Mouse (Mus musculus): Measurements from ENCODE around the gene Gcnt4. TPM values are rescaled to one million over a fixed set of nuclear protein-coding genes. Genes with fewer than 3 reads are reported as not detected.
"Not testable (repeated sequence)": the region's sequence is repeated elsewhere in the genome, so short reads cannot be mapped to it uniquely, and the experiment has no call there.

Gcnt4 gene
- total RNA-seq (2021) = under 1 TPM; 0.76 to 0.93 TPM
- long read RNA-seq, experiment 1, partial matches to known transcripts = 0 of 1 reads
- long read RNA-seq, experiment 1, other reads (novel, unspliced or antisense) = 1 of 1 reads
- long read RNA-seq, experiment 2 = 0 reads

DNA sequence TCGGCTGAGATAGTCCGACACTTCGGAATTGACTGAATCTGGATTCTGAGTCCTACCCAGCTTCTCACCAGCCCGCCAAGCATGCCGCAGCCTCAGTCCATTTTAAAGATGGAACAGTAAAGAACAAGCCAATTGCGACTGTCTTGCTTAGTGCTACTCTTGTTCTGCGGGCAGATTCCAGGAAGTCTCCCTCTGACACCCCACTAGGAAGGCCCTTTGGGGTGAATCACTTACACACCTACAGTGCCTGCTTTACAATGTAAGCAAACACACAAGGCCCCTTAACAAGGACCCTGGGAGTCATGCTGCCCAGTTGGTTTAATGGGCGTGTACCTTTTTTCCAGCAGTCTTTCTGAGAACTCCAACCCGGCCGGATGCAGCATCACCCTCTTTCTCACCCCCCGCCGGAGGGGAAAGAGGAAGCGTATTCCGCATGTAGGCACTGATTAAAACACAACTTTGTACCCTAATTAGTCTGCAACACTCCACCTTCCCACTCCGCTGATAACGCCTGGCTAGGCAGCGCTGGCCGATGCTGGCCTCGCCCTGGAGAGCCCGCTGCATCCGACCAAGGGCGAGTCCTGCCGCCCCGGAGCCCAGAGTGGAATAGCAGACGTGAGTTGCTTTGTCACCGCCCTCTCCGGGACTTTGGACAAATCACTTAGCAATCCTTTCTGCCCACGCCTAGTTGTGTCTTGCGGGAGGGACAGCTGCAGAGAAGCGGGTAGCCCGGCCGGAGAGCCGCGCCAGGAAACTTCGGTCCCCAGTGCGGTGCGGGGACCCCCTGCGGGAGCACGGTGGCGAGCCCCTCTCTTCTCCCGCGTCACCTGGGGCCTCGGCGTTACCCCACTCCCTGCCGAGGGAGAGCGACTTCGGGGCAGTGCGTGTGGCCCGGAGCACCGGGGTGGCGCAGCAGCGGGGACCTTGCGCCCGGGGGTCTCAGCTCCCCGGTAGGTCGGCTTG is at the start of gene Gcnt4:
TSS of gene Gcnt4 (plus strand) at position 691 of the 963 bp plus-strand sequence.
- peak; percentile 76 for DNase-seq

DNA sequence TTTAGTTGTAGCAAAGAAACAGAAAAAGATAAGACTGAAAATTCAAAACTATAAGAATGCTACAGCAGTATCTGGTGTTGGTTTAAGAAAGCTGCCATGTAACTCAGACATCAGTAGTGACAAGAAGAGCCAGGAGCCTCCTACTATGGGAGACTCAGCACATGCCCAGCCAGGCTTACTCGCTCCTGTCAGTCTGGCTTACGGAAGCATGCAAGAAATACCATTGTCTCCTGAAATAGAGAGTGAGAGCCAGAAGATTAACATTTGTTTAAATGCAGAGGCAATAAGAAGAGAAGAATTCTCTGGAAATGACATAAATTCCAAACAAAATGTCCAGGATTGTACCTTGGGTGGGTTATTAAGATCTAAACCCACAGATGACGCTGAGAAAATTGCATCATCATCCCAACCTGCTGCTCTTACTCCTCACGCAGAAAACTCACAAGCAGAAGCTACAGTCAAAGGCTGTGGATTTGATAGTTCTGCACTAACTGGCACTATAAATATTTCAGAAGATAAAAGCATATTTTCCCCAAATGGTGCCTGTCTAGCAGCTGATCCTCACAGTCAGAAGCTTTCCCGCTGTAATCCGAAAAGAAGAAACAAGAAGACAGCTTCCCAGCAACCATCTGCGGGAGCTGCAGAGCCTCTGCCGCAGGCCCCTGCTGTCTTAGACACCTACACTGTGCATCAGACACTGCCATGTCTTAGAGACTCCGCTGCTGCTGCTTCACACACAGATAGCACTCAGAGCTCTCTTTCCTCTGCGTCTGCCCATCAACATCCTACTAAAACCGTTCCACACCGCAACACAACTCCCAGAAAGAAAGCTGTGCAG is 46.0 kb upstream of the Gcnt4 start:
- no peak for DNase-seq

DNA sequence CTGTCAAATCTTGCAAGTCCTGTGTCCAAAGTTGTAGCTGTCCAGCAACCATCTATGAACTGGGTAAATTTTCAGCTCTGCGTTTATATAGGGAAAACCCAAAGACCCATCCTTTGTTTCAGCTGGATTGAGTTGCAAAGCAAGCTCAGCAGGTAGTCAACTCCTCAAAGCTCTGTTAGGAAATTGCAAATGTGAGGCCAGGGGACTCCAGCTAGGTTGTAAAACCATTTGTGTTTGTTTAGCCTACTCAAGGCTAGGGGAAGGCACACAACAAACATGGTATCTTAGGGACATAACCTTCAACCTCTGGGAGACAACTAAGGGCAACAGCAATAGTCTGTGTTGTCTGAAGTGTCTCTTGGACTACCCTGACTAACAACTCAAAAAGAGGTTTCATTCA is 40.0 kb upstream of the Gcnt4 start:
- no peak for DNase-seq

DNA sequence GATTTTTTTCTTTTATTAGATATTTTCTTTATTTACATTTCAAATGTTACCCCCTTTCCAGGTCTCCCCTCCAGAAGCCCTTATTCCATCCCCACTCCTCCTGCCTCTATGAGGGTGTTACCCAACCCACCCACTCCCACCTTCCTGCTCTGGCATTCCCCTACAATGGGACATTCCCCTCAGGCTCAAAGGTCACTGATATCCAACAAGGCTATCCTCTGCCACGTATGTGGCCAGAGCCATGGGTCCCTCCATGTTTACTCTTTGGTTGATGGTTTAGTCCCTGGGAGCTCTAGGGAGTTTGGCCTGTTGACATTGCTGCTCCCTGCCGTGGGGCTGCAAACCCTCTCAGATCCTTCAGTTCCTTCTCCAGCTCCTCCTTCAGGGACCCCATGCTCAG is 34.5 kb upstream of the Gcnt4 start:
- DNase-seq = no peak

DNA sequence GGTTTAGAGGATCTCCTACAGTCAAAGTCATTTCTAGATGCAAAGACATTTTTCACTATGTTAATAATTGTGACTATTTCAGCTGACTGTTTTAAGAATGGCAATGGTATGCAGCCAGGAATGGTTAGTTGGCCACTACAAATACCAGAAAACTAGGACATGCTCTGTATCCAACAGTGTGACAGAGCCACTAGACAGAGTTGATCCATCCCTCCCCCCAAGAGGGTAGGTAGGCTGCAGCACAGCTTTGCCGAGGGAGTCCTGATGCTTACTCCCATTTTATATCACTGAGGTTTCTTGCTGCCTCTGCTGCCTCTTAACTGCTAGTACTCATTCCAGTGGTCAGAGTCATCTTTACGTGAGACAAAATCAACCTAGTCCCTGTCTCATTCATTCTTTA is 29.3 kb upstream of the Gcnt4 start:
- no peak for DNase-seq

DNA sequence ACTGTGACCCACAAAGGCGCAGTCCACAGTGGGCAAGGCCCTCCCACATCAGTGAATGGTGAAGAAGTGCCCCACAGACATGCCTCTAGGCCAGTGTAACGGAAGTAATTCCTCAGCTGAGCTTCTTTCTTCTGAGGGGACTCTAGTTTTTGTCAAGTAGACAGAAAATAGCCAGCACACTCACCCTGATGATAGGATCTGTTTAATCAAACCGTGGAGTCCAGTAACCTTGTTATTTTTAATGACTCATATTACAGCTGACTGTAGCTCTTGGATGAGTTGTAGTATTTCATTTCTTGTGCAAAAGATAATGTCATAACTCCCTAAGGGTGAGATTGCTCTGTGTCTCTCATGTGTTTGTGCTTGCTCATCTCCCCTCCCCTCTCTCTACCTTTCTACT is 17.8 kb upstream of the Gcnt4 start:
- DNase-seq = no peak

DNA sequence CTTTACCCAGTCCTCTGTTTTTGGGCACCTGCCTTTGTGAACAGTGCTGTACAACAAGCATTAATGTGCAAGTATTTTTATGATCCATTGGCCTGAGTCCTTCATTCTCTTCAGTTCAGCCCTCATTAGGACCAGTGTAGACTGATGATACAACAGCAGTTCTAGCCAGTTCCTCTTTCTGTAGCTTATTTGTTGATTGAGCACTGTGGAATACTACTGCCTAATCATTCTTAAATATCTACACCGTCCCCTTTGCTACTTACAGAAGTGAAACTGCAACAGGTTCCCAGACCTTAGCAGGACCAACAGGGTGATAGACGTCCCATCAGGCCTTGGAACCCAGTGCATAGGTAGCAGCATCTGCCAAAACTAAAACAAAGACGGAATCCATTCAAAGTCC is 13.3 kb upstream of the Gcnt4 start:
- no peak for DNase-seq

DNA sequence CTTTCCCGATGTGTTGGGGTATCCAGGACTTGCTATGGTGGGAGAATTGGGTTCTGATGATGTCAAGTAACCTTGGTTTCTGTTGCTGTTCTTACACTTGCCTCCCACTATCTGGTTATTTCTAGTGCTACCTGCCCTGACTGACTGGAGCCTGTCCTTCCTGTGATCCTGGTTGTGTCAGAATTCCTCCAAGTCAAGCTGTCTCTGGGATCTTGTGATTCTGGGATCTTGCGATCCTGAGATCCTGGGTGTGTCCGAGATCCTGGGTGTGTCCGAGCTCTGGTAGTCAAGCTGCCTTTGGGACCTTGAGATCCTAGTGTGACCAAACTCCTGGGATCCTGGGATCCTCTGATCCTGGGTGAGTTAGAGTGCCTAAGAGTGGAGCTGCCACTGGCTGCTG is 1.4 kb upstream of the Gcnt4 start:
- not testable (repeated sequence) for DNase-seq

DNA sequence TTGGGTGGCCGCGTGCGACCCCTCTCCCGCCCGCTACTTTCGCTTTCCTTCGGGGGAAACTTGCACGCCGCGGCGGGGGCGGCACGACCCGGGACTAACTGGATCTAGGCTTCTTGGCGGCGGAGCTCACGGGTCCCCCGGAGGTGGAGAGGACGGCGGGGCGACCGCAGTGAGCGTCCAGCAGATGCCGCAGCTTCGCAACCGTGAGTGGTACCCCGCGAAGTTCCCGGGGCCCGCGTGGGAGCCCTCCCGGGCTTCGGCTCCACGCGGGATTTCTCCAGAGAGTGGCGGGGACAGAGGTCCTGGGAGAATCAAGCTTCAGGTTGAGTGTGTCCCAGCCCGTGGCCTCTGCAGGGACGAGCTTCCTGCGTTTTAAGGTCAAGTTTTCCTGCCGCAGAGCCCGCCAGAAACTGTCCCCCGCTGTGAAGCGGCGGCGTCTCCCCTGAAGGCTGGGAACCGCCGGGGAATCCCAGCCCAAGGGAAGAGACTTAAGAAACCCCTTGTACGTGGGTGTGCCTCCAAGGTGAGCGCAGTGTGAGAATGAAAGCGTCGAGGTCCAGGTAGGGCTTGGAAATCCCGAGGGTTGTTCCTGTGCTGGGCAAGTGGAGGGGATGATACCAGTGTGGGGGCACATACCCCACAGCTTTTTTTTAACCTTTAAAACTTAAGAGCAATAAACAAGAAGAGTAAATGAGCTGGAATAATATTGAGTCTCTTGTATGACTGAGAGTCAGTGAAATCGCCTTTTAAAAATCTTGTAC is 676 bp downstream of the Gcnt4 start:
- peak; percentile 38 for DNase-seq

DNA sequence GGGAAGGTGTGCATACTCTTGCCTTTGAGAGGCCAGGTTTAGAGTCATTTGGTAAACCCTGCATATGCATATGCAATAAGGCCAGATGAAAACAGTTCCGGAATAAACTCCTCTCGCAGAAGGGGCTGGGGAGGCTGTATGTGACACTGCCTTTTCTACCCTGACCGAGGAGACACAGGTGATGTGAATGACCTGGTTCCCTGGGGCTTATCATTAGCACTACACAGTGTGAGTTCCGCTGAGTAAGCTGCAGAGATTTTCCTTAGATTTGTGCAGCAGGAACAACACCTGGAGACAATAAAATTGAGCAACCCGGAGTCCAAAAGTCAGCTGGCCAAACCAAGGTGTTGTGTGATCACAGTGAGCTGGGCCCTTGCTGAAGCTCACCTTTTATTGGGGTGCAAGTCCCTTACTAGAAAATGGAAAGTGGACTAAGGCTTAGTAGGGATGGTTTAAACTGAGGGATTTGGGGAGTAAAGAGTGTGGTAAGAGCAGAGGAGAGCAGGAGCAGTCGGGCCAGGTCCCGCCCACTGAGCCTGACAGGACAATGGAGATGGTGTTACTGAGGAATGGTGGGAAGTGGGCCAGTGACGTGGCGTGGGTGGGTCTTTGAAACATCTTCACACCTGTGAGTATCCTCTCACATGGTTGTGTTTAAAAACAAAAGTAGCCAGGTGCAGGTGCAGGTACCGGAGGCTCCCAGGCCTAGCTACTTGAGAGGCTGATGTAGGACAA is 1.7 kb downstream of the Gcnt4 start:
- DNase-seq = no peak

DNA sequence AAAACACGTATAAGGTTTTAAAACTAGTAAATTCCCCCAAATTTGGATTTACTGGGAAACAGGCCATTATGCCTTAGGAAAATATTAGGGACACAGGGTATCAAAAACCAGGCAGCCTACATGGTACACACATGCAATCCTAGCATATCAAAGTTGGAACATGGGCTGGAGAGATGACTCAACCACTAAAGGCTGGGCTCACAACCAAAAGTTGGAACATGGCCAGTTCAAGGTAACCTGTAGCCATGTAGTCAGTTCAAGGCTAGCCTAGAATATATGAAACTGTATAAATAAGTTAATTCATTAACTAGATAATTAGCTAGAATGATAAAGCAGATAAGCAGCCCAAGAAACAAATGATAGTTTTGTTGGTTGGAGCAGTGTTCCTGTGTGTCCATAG is 3.3 kb downstream of the Gcnt4 start:
- DNase-seq = no peak

DNA sequence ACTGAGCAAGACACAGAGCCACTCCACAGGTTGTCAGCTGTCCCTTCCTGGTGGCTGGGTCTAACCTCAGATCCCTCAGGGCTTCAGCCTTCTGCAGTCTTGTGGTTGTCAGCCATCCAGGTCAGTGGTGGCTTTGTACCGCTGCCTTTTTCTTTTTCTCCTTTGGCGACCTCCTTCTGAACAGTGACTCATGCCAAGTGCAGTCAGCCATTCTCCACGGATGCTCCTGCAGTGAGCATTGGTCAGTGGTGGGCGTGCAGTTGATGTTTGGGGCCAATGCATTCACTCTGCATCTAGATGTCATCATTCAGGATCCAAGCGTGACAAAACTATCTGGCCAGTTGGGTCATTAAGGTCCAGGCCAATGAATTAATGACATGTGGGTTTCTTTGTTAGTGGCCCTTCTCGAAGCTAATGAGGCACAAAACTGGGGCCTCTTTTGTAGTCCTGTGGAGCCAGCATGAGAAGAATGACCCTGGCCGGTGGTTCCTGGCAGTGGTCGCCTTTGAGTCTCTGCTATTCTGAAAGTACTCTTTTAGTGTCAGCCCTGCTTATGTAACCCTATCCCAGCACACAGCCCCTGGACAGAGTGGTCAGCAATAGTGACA is 4.0 kb downstream of the Gcnt4 start:
- DNase-seq = no peak

DNA sequence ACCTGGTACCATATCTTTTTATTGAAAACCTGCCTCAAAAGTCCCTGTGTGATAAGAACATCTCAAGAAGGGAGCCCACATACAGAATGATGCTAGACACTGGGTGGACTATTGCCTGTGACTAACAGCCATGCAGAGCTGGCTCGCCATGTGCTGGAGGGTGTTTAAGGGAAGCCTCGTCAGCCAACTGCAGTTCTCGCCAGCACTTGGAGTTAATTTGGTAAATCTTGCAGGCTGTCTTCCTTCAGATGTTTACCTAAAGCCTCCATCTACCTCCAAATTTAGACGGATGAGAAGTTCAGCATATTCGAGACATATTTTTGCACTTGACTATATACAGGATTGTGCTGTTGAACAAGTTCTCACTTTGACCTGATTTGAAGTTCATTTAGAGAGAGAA is 8.3 kb downstream of the Gcnt4 start:
- no peak for DNase-seq

DNA sequence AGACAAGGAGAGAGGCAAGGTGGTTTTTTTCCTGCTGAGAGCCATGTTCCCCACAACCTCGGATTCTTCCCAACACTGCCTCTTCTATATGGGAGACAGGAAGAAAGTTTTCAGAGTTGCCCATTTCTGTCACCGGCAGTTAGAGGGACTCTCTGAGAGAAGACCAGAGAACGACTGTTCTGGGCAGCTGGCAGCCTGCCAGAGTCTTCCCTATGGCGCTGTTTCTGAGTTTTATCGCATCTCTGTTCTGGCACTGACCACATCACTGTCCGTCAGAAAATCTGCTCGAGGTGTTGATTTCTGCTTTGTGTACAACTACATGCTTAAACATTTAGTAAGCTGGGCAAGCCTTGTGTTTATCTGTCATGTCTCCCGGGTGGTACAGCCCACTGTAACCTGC is 8.9 kb downstream of the Gcnt4 start:
- DNase-seq = peak; percentile 8

DNA sequence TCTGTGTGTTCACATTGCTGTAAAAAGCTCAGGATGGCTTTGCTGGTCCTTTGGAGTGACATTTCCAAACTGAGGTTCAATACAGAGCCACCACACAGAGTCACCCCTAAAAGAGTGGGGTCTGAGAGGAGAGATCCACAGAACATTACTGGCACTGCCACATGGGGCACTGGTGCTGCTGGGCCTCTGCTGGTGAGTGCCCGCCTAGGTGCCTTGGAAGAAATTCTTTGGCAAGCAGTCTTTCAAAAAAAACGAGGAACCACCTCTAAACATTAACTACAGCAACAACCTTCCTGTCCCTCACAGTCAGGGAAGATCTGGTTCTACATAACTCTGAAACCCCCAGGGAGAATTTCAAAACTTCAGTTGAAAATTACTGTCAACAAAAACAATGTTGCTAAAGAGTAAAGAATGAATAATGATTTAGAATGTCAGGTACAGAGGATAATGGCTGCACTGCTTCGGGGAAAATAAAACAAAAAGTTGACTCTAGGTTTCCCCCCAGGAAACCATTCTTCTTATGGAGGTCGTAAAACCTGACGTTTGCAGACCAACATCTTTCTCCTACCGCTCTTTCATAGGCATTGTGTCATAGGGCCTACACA is 11.8 kb downstream of the Gcnt4 start:
- no peak for DNase-seq

DNA sequence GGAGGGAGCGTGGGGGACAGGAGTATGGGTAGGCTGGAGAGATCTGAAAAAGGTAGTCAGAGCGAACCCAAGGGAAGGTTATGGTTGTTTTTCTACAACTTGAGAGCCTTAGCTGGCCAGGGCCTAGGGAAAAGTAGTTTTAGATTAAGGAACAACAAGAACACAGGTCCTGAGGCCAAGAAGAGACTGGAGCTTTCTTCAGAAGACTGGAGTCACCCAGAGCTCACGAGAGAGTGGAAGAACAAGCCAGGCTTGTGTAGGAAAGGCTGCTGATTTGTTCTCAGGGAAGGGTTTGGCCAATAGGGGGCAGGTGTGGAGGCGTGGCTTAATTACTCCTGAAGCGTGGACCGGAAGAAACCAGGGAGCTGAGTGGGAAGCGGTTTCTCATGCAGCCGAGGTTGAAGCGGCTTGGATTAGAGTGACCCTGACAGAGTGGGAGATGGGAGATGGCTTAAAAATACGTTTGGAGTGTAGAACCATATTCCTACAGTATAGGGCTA is 12.6 kb downstream of the Gcnt4 start:
- DNase-seq = no peak

DNA sequence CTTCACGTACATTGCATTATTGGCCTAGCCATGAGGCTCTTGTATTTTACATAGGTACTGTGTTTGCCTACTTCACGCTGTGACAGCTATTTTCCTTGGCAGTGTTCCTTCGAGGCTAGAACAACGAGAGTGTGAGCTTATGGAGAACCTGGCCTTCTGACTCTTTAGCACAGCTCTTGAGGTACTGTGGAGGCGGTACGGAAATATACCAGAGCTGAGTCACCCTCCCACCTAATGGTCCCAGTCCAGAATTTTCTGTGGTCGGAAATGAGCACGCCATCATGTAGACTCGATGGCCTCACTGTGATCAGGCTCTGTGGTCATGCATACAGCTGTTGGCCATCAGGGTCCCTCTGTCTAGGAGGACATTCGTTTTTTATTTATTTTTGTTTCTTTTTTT is 15.2 kb downstream of the Gcnt4 start:
- DNase-seq = no peak

DNA sequence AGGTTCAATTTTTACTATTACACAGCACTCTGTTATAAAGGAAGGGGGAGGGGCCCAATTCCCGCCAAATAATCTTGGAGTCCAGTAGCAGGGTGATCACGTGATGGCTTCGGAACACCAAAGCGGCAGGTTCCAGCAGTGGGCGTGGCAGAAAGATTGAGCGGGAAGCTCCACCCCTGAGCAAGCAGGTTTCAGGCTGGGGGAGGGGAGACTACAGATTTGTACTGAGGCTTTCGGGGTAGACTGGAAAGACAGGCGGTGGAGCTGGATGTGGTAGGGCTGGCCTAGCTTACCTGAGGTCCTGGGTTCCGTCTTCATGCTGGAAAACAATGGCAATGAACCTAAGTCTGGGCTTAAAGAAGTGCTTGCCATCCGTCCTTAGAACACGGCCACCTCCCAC is 17.0 kb downstream of the Gcnt4 start:
- DNase-seq = not testable (repeated sequence)

DNA sequence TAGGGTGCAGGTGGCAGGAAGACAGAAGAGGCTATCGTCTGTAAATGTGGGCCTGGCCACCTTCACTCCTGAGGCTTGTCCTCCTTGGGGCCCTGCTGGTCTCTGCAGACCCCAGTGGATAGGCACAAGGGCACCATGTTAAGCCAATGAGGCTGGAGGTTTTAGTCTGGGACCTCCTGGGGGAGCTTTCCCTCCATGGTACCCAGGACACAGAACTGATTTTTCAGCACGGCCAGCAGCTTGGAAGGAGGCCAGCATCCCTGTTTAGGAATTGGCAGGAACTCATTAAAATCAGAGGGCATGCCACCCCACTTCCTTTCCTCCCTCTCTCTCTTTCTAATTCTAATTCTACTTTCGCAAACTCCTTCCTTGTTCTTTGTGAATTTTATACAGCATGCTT is 19.1 kb downstream of the Gcnt4 start:
- DNase-seq = peak; percentile 71

DNA sequence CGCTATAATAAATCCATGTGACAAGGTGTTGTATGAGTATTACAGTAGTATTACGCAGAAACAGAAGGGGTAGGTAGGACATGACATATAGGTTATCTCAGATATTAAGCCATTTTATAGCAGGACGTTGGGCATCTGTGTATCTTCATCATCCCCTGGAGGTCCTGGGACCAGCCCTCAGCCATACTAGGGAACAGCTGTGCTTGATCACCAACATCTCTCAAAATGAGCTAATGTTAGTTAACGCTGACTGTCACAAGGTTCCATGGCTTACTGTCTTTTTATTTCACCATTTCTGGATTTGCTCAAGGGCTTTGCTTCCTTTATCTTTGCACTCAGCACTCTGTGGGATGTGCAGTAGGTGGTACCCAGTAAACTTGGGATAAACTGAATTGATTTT is 21.3 kb downstream of the Gcnt4 start:
- DNase-seq = no peak
